Mouse (Mus musculus) hindbrain, postnatal 0 days (tissue): Measurements from ENCODE around the gene Smco2. TPM values are rescaled to one million over a fixed set of nuclear protein-coding genes. Genes with fewer than 3 reads are reported as not detected.

Experiments
- ATAC-seq: fragments of 200-750 bp; cut with Nextera tagmentation; 2 replicates; pipeline ENCODE4 v1.8.0; 2017; ENCODE audit warnings: mild to moderate bottlenecking, moderate TSS enrichment, moderate library complexity
- DNase-seq: peaks from one replicate; pipeline ENCODE4 v3.0.0-alpha.2; 2015; ENCODE audit warnings: low spot score
- H3K27ac ChIP-seq: fragments of 300-500 bp; sonication (generic); 2 replicates; pipeline ENCODE4 v1.5.1; 2014; ENCODE audit warnings: mild to moderate bottlenecking
- H3K27me3 ChIP-seq: fragments of 300-500 bp; sonication (generic); 2 replicates; pipeline ENCODE4 v1.6.1; 2014; ENCODE audit warnings: low read length, mixed read lengths; ENCODE audit not compliant: insufficient read depth
- H3K36me3 ChIP-seq: fragments of 300-500 bp; sonication (generic); 2 replicates; pipeline ENCODE4 v1.6.1; 2014; ENCODE audit warnings: low read length, mixed read lengths; ENCODE audit not compliant: insufficient read depth
- H3K4me1 ChIP-seq: fragments of 300-500 bp; sonication (generic); 2 replicates; pipeline ENCODE4 v1.6.1; 2014; ENCODE audit warnings: antibody characterized with exemption, low read length, mixed read lengths; ENCODE audit not compliant: insufficient read depth
- H3K4me2 ChIP-seq: fragments of 300-500 bp; sonication (generic); 2 replicates; pipeline ENCODE4 v1.6.1; 2014; ENCODE audit warnings: low read depth, mild to moderate bottlenecking, low read length, moderate library complexity, mixed read lengths
- H3K4me3 ChIP-seq: fragments of 300-500 bp; sonication (generic); 2 replicates; pipeline ENCODE4 v1.5.1; 2014; ENCODE audit warnings: low read length
- H3K9ac ChIP-seq: fragments of 300-500 bp; sonication (generic); replicated peaks from 2 replicates; pipeline ENCODE4 v1.6.1; 2014; ENCODE audit warnings: mild to moderate bottlenecking, low read length, moderate library complexity, mixed read lengths
- H3K9me3 ChIP-seq: fragments of 300-500 bp; sonication (generic); 2 replicates; pipeline ENCODE4 v1.6.1; 2016; ENCODE audit warnings: low read length, mixed read lengths
- CTCF ChIP-seq: IDR thresholded peaks from 2 replicates; pipeline ENCODE4 v1.5.1; 2016; ENCODE audit warnings: antibody characterized with exemption, control low read depth, low read depth
- WGBS: fragments of 180-500 bp; shearing (Covaris S2); extraction: QIAGEN DNeasy Blood & Tissue Kit; methylation state at CpG from one replicate; pipeline ENCODE4 v1.1.7; 2014; 5-methylcytosine and 5-hydroxymethylcytosine counted together
- polyA plus RNA-seq: library from polyadenylated mRNA; unstranded; fragments of >200 nt; fragmentation: Nextera tagmentation; extraction: Ambion mirVana; gene quantifications from 2 replicates; pipeline ENCODE4 v1.2.1, GENCODE M21; 2015
- total RNA-seq: library from RNA; depleted of rRNA; stranded (reverse); fragments of >200 nt; gene quantifications from 2 replicates; pipeline ENCODE4 v1.2.3, GENCODE M21; 2014

The Smco2 gene
- total and polyA plus RNA-seq, 2 experiments from 2014 or later, result not detected

- Histone ChIP-seq H3K4me2 (peak overlapping the region; percentile 17), H3K9ac (no peak overlapping the region), H3K27ac (no peak overlapping the region), H3K36me3 (no peaks in the 10 kb centered on the region), H3K9me3 (no peaks in the 10 kb centered on the region), H3K4me1 (no peaks in the 10 kb centered on the region), H3K27me3 (no peaks in the 10 kb centered on the region), H3K4me3 (no peak overlapping the region)
- no peak for DNase-seq
- ATAC-seq, result no peak
- no peak for TF ChIP-seq CTCF
Observed at GRCm38 (mm10) chr6:146890633-146891032, 40.7 kb downstream of the Smco2 start.

GRCm38 (mm10) chr6:146893890-146894289 is 44.0 kb downstream of the Smco2 start:
- no peaks in the 10 kb centered on the region for H3K27me3 ChIP-seq
- H3K9ac ChIP-seq, result no peak overlapping the region
- WGBS, result 72% methylated on average over 2 of the region's 2 CpGs
- no peak overlapping the region for H3K27ac ChIP-seq
- TF ChIP-seq CTCF, result no peak
- no peaks in the 10 kb centered on the region for H3K36me3 ChIP-seq
- H3K4me3 ChIP-seq, result no peak overlapping the region
- ATAC-seq, result no peak
- DNase-seq, result no peak
- H3K9me3 ChIP-seq, result no peaks in the 10 kb centered on the region
- H3K4me2 ChIP-seq, result no peak overlapping the region
- H3K4me1 ChIP-seq, result no peaks in the 10 kb centered on the region

GRCm38 (mm10) chr6:146898709-146899108 is 48.8 kb downstream of the Smco2 start:
- no peaks in the 10 kb centered on the region for H3K9me3 ChIP-seq
- 82% methylated on average over 6 of the region's 6 CpGs for WGBS
- ATAC-seq (no peak), DNase-seq (no peak)
- no peak overlapping the region for H3K4me3 ChIP-seq
- H3K4me1 ChIP-seq, result no peaks in the 10 kb centered on the region
- H3K27me3 ChIP-seq, result no peaks in the 10 kb centered on the region
- TF ChIP-seq CTCF, result no peak
- no peak overlapping the region for H3K4me2 ChIP-seq
- H3K9ac ChIP-seq, result no peak overlapping the region
- no peak overlapping the region for H3K27ac ChIP-seq
- no peaks in the 10 kb centered on the region for H3K36me3 ChIP-seq

- no peak for TF ChIP-seq CTCF
- no peaks in the 10 kb centered on the region for H3K4me1 ChIP-seq
Observed at GRCm38 (mm10) chr6:146899647-146900046, 49.7 kb downstream of the Smco2 start.

GRCm38 (mm10) chr6:146901929-146902328 is 52.0 kb downstream of the Smco2 start:
- Histone ChIP-seq H3K9ac (no peak overlapping the region), H3K4me3 (no peak overlapping the region), H3K4me2 (no peak overlapping the region), H3K36me3 (no peaks in the 10 kb centered on the region), H3K27ac (no peak overlapping the region), H3K27me3 (no peaks in the 10 kb centered on the region), H3K4me1 (0 out of 2 replicates have a peak, but pooled peaks cover 4% of the 10 kb centered on the region), H3K9me3 (no peaks in the 10 kb centered on the region)
- no peak for TF ChIP-seq CTCF
- DNase-seq (no peak), ATAC-seq (no peak)
- WGBS, result 93% methylated on average over 4 of the region's 4 CpGs

More at GRCm38 (mm10) chr6:146899647-146900046, 49.7 kb downstream of the Smco2 start:
- 79% methylated on average over 2 of the region's 2 CpGs for WGBS
- Histone ChIP-seq H3K4me2 (no peak overlapping the region), H3K4me3 (no peak overlapping the region), H3K27ac (no peak overlapping the region), H3K36me3 (no peaks in the 10 kb centered on the region), H3K27me3 (no peaks in the 10 kb centered on the region), H3K9me3 (no peaks in the 10 kb centered on the region), H3K9ac (no peak overlapping the region)
- no peak for DNase-seq
- ATAC-seq, result no peak

GRCm38 (mm10) chr6:146903632-146904031 is 53.7 kb downstream of the Smco2 start:
- Histone ChIP-seq H3K36me3 (no peaks in the 10 kb centered on the region), H3K9ac (no peak overlapping the region), H3K27me3 (no peaks in the 10 kb centered on the region), H3K27ac (no peak overlapping the region), H3K9me3 (no peaks in the 10 kb centered on the region), H3K4me3 (no peak overlapping the region), H3K4me1 (0 out of 2 replicates have a peak, but pooled peaks cover 6% of the 10 kb centered on the region), H3K4me2 (no peak overlapping the region)
- 80% methylated on average over 2 of the region's 2 CpGs for WGBS
- TF ChIP-seq CTCF, result no peak
- DNase-seq, result no peak
- no peak for ATAC-seq

GRCm38 (mm10) chr6:146904707-146905106 is 54.8 kb downstream of the Smco2 start:
- no peak for TF ChIP-seq CTCF
- no peaks in the 10 kb centered on the region for H3K36me3 ChIP-seq
- WGBS, result 68% methylated on average over 3 of the region's 3 CpGs

More at GRCm38 (mm10) chr6:146904707-146905106, 54.8 kb downstream of the Smco2 start:
- DNase-seq (no peak), ATAC-seq (no peak)
- Histone ChIP-seq H3K9ac (no peak overlapping the region), H3K27me3 (no peaks in the 10 kb centered on the region), H3K4me1 (0 out of 2 replicates have a peak, but pooled peaks cover 6% of the 10 kb centered on the region), H3K27ac (no peak overlapping the region), H3K4me2 (no peak overlapping the region), H3K4me3 (no peak overlapping the region), H3K9me3 (no peaks in the 10 kb centered on the region)
